Mouse (Mus musculus) G1E (cell line): ENCODE measurements around the gene Gm28051. TPM values are rescaled to one million over a fixed set of nuclear protein-coding genes. Genes with fewer than 3 reads are reported as not detected.

Experiments
- ATAC-seq: 2 replicates; pipeline ENCODE4 v1.8.0; 2016; ENCODE audit warnings: mild to moderate bottlenecking; ENCODE audit not compliant: insufficient number of reproducible peaks, poor library complexity, low FRiP score, severe bottlenecking; ENCODE audit errors: extremely low read depth
- DNase-seq: peaks from one replicate; pipeline ENCODE4 v3.0.0; 2012; ENCODE audit warnings: low spot score
- H3K27me3 ChIP-seq: 2 replicates; pipeline ENCODE4 v1.6.1; 2012; ENCODE audit warnings: mild to moderate bottlenecking, low read length, inconsistent platforms; ENCODE audit not compliant: insufficient read depth
- H3K36me3 ChIP-seq: replicated peaks from 2 replicates; pipeline ENCODE3; 2012; ENCODE audit warnings: mild to moderate bottlenecking, inconsistent platforms
- H3K4me1 ChIP-seq: 2 replicates; pipeline ENCODE4 v1.6.1; 2012; ENCODE audit warnings: low read depth, low read length, inconsistent platforms, mixed read lengths; ENCODE audit not compliant: insufficient read depth
- H3K4me3 ChIP-seq: 2 replicates; pipeline ENCODE4 v1.5.1; 2012; ENCODE audit warnings: low read depth, mild to moderate bottlenecking, inconsistent platforms, low read length, moderate library complexity, mixed read lengths
- H3K9me3 ChIP-seq: replicated peaks from 2 replicates; pipeline ENCODE4 v1.6.1; 2012; ENCODE audit warnings: inconsistent platforms
- CTCF ChIP-seq: IDR thresholded peaks from 2 replicates; pipeline ENCODE4 v1.5.1; 2012; ENCODE audit warnings: low read depth, low read length, inconsistent platforms, mixed read lengths
- GATA1 ChIP-seq: IDR thresholded peaks from 2 replicates; pipeline ENCODE4 v1.6.1; 2012; ENCODE audit warnings: borderline replicate concordance, low read length, inconsistent platforms, mixed read lengths
- GATA2 ChIP-seq: IDR thresholded peaks from 2 replicates; pipeline ENCODE4 v1.6.1; 2012; ENCODE audit warnings: low read depth, low read length, inconsistent platforms, borderline replicate concordance
- POLR2AphosphoS5 ChIP-seq: IDR thresholded peaks from 2 replicates; pipeline ENCODE4 v1.6.1; 2012; ENCODE audit warnings: low read depth, low read length, inconsistent platforms; ENCODE audit not compliant: insufficient replicate concordance
- TAL1 ChIP-seq: conservative IDR thresholded peaks from 2 replicates; pipeline ENCODE4 v1.6.1; 2012; ENCODE audit warnings: low read depth, low read length, inconsistent platforms, mixed read lengths
- polyA plus RNA-seq: library from polyadenylated mRNA; stranded (reverse); fragments of >175 nt; gene quantifications from 2 replicates; pipeline ENCODE4 v1.2.3, GENCODE M21; 2012
- total RNA-seq, 2 experiments: library from RNA; stranded (forward) in 1 of 2; stranded (reverse) in 1 of 2; fragments of 200-1000 nt in 1 of 2; fragments of >200 nt in 1 of 2; fragmentation: Nextera tagmentation in 1 of 2; gene quantifications; 2 replicates each; pipeline ENCODE4 v1.2.3; 2014 to 2017

Gm28051 gene
- total and polyA plus RNA-seq, 3 experiments = 6.0 TPM; not detected in 2

DNA sequence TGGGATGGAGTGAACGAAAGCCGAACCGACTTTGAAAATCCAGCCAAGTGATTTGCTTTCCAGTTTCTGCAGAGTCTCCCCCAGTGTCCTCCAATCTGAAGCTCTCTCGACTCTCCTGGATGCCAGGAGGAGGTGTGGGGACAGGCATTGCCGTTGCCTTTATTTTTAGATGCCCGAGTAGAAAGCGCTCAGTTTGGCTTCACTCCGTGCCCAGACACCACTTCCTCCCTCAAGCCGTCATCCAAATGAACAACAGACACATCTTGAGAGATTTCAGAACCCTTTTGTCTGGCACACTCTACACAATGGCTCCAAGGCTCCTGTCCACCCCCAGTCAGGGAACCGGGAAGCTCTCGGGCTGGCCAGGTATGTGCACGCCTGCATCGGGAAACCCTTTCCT is 83.4 kb downstream of the Gm28051 start:
- TF ChIP-seq GATA2 (no peak), CTCF (no peak)
- Histone ChIP-seq H3K27me3 (no peaks in the 10 kb centered on the region), H3K4me1 (no peaks in the 10 kb centered on the region), H3K36me3 (peaks cover 28% of the 10 kb centered on the region), H3K4me3 (no peak overlapping the region), H3K9me3 (no peaks in the 10 kb centered on the region)
- ATAC-seq (no peak), DNase-seq (no peak)

GRCm38 (mm10) chr12:102672857-102673839 is 84.4 kb downstream of the Gm28051 start:
- Histone ChIP-seq H3K4me1 (no peaks in the 10 kb centered on the region), H3K27me3 (no peaks in the 10 kb centered on the region), H3K36me3 (peaks cover 28% of the 10 kb centered on the region), H3K4me3 (no peak overlapping the region), H3K9me3 (no peaks in the 10 kb centered on the region)
- no peak for DNase-seq
- TF ChIP-seq GATA2 = no peak
- TF ChIP-seq CTCF = no peak
- TF ChIP-seq TAL1 = no peak
- TF ChIP-seq POLR2AphosphoS5 = no peak
- no peak for TF ChIP-seq GATA1
- no peak for ATAC-seq

DNA sequence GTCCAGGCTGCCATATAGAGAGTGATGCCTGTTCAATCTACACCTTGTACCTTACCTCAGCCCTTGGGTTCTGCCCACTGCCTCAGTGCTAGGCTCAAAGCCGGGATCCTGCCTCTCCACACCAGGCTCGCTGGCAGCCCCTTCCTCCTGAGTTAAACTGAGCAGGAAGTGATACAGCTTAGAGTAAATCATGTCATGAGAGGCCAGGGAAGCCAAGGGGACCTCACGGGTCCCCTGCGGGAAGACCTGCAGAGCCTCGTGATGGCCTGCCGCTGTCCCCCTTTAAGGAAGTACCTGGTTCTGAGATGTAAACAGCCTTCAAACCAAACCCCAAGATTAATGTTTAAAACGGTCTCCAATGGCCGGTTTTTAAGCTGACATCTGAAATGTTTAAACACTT is 85.4 kb downstream of the Gm28051 start:
- no peak for DNase-seq
- Histone ChIP-seq H3K4me3 (no peak overlapping the region), H3K27me3 (no peaks in the 10 kb centered on the region), H3K9me3 (no peaks in the 10 kb centered on the region), H3K36me3 (peaks cover 33% of the 10 kb centered on the region), H3K4me1 (no peaks in the 10 kb centered on the region)
- no peak for ATAC-seq
- no peak for TF ChIP-seq POLR2AphosphoS5
- TF ChIP-seq TAL1 = no peak
- TF ChIP-seq GATA1 = no peak
- no peak for TF ChIP-seq CTCF
- no peak for TF ChIP-seq GATA2

- Histone ChIP-seq H3K27me3 (no peaks in the 10 kb centered on the region), H3K9me3 (no peaks in the 10 kb centered on the region), H3K4me1 (no peaks in the 10 kb centered on the region), H3K36me3 (peaks cover 33% of the 10 kb centered on the region), H3K4me3 (no peak overlapping the region)
- no peak for DNase-seq
- no peak for TF ChIP-seq GATA1
- TF ChIP-seq TAL1 = no peak
- no peak for TF ChIP-seq POLR2AphosphoS5
- TF ChIP-seq GATA2 = no peak
- TF ChIP-seq CTCF = no peak
- no peak for ATAC-seq
Measured at GRCm38 (mm10) chr12:102670848-102671247, 86.7 kb downstream of the Gm28051 start.

Other genes starting within 250 kb of the Gm28051 start
- not detected in 2 replicates for gene Chga, start 202.8 kb downstream of the Gm28051 start, total RNA-seq (2014; fragmentation: Nextera tagmentation)
- gene Chga, start 202.8 kb downstream of the Gm28051 start, total RNA-seq (2017) = 0.33 TPM in 1 of 2 replicates, not detected in the other
- gene Chga, start 202.8 kb downstream of the Gm28051 start, polyA plus RNA-seq = not detected in 2 replicates
- gene Itpk1, start 52.8 kb downstream of the Gm28051 start, total RNA-seq (2014; fragmentation: Nextera tagmentation) = 2.5 and 4.4 TPM in 2 replicates
- 2.7 and 3.0 TPM in 2 replicates for gene Itpk1, start 52.8 kb downstream of the Gm28051 start, total RNA-seq (2017)
- 4.6 and 6.4 TPM in 2 replicates for gene Itpk1, start 52.8 kb downstream of the Gm28051 start, polyA plus RNA-seq
- gene Moap1, start 14.1 kb downstream of the Gm28051 start, total RNA-seq (2014; fragmentation: Nextera tagmentation) = 36.0 and 41.9 TPM in 2 replicates
- 16.3 and 22.3 TPM in 2 replicates for gene Moap1, start 14.1 kb downstream of the Gm28051 start, total RNA-seq (2017)
- gene Moap1, start 14.1 kb downstream of the Gm28051 start, polyA plus RNA-seq = 2.7 and 3.6 TPM in 2 replicates
- 5.1 and 8.8 TPM in 2 replicates for gene Tmem251, start 14.0 kb downstream of the Gm28051 start, total RNA-seq (2014; fragmentation: Nextera tagmentation)
- gene Tmem251, start 14.0 kb downstream of the Gm28051 start, total RNA-seq (2017) = 22.6 TPM in 2 replicates
- 2.3 and 3.2 TPM in 2 replicates for gene Tmem251, start 14.0 kb downstream of the Gm28051 start, polyA plus RNA-seq
- 35.2 and 41.2 TPM in 2 replicates for gene Gon7, start within 50 bp of the Gm28051 start, total RNA-seq (2014; fragmentation: Nextera tagmentation)
- 60.8 and 61.5 TPM in 2 replicates for gene Gon7, start within 50 bp of the Gm28051 start, total RNA-seq (2017)
- 19.4 and 22.7 TPM in 2 replicates for gene Gon7, start within 50 bp of the Gm28051 start, polyA plus RNA-seq
- 71.7 and 76.6 TPM in 2 replicates for gene Ubr7, start 202 bp upstream of the Gm28051 start, total RNA-seq (2014; fragmentation: Nextera tagmentation)
- gene Ubr7, start 202 bp upstream of the Gm28051 start, total RNA-seq (2017) = 149 and 165 TPM in 2 replicates
- gene Ubr7, start 202 bp upstream of the Gm28051 start, polyA plus RNA-seq = 51.1 and 53.8 TPM in 2 replicates
- gene Gm20604, start 907 bp upstream of the Gm28051 start, total RNA-seq (2014; fragmentation: Nextera tagmentation) = 17.5 and 17.6 TPM in 2 replicates
- 13.9 TPM in 2 replicates for gene Gm20604, start 907 bp upstream of the Gm28051 start, total RNA-seq (2017)
- gene Gm20604, start 907 bp upstream of the Gm28051 start, polyA plus RNA-seq = 3.9 and 4.4 TPM in 2 replicates
- 54.8 and 55.8 TPM in 2 replicates for gene Btbd7, start 120.7 kb upstream of the Gm28051 start, total RNA-seq (2014; fragmentation: Nextera tagmentation)
- 35.0 and 39.9 TPM in 2 replicates for gene Btbd7, start 120.7 kb upstream of the Gm28051 start, total RNA-seq (2017)
- 3.4 and 3.7 TPM in 2 replicates for gene Btbd7, start 120.7 kb upstream of the Gm28051 start, polyA plus RNA-seq
- gene Cox8c, start 141.6 kb upstream of the Gm28051 start, total RNA-seq (2014; fragmentation: Nextera tagmentation) = not detected in 2 replicates
- gene Cox8c, start 141.6 kb upstream of the Gm28051 start, total RNA-seq (2017) = not detected in 2 replicates
- not detected in 2 replicates for gene Cox8c, start 141.6 kb upstream of the Gm28051 start, polyA plus RNA-seq
- gene Unc79, start 191.1 kb upstream of the Gm28051 start, total RNA-seq (2014; fragmentation: Nextera tagmentation) = not detected in 2 replicates
- gene Unc79, start 191.1 kb upstream of the Gm28051 start, total RNA-seq (2017) = 0.12 and 0.33 TPM in 2 replicates
- not detected in 2 replicates for gene Unc79, start 191.1 kb upstream of the Gm28051 start, polyA plus RNA-seq